Mouse (Mus musculus) spleen, postnatal 10 days (tissue): ENCODE measurements around the gene Senp8.
"Not testable (repeated sequence)": the region's sequence is repeated elsewhere in the genome, so short reads cannot be mapped to it uniquely, and the experiment has no call there.

ENCODE experiments used
- DNase-seq, 2 experiments: peaks; one replicate each; pipeline ENCODE4 v3.0.0; 2021 to 2022; ENCODE audit warnings: low spot score in 2 of 2

Gene Senp8

DNA sequence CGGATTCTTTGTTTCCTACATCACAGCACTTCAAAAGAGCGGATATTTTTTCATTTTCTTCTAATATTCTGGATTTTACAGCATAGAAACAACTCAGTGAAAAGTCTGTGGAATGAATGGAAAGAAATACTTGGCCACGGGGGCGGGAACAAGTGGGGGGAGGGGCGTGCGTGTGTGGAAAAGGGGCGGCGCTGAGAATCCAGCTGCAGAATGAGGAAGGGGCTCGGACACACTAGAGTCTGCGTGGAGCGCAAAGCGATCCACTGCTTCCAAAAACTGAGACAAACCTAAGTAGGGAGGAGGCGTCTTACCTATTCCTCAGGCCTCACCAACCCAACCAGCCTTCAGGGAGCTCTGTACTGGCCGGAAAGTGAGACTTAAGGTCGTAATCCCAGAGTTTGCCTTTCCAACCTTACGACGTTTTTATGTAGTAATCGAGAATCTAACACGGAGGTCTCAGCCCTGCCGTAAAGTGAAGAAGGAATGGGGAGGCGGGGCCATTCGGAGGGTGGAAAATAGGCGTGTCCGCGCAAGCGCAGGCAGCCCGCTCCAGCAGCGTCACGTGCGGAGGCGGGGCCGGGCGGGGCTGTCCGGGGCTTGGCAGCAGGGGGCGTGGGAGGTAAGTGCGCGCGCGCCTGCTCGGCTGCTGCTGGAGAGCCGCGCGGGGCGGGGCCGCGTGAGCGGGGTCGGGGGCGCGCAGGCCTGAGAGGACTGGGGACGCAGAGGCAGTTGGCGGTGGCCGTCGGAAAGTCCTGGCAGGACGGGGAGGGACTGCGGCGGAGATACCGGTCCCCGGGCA lies at the start of gene Senp8, which contains the start of gene Myo9a:
Senp8 (minus strand) TSS at position 444 of the 799 bp plus-strand sequence.
Myo9a (plus strand) TSS at position 630 of the 799 bp plus-strand sequence.
- peak; percentile 99 to 100 for DNase-seq

DNA sequence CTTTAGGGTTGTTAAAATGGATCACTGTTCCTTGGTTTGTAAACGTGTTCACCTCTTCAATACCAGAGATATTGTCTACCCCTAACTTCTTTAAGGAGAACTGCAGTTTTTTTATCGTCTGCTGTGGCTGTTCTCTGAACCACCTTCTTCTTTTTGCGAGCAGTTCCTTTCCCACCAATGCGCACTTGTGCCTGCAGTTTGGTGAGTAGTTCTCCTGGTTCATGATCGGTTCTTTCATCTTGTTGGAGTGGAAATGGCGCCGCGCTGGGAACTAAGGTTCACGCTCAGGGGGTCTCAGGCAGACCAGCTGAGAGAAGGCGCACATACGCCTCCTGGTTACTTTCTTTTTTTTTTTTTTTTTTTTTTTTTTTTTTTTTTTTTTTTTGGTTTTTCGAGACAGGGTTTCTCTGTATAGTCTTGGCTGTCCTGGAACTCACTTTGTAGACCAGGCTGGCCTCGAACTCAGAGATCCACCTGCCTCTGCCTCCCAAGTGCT lies 16.5 kb upstream of the Senp8 start:
- not testable (repeated sequence) for DNase-seq

- no peak for DNase-seq
These were observed 10.0 kb upstream of the Senp8 start for GRCm38 (mm10) chr9:59760515-59760914.

GRCm38 (mm10) chr9:59757016-59757415 lies 6.5 kb upstream of the Senp8 start:
- DNase-seq, result not testable (repeated sequence)

- DNase-seq, result no peak
These were observed 4.7 kb upstream of the Senp8 start for GRCm38 (mm10) chr9:59755199-59755598.

GRCm38 (mm10) chr9:59751966-59752365 lies 1.5 kb upstream of the Senp8 start:
- DNase-seq, result no peak

DNA sequence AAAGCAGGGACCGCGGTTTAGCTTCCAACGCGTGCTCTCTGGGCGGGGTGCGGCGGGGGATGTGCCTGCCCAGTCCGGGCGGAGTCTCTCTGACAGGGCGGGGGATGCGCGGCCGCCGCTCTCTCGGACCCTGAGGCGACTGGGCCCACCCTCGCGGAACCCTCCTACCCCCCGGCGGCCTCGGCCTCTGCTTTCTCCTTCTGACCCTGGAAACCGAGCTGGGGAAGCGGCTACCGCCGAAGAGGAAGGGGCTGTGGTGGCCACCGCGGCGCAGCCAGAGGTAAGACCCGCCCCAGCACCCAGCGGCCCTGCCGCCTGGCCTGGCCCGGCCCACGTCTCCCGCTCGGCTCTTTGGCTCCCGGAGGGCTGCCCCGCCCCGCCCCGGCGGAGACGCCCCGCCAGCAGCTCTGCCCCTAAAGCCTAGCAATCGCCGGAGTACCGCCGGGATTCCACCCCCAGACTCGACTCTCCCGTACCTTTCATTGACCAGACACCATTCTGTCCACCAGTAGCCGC lies 614 bp upstream of the Senp8 start:
- DNase-seq, result peak; percentile 90 to 95

DNA sequence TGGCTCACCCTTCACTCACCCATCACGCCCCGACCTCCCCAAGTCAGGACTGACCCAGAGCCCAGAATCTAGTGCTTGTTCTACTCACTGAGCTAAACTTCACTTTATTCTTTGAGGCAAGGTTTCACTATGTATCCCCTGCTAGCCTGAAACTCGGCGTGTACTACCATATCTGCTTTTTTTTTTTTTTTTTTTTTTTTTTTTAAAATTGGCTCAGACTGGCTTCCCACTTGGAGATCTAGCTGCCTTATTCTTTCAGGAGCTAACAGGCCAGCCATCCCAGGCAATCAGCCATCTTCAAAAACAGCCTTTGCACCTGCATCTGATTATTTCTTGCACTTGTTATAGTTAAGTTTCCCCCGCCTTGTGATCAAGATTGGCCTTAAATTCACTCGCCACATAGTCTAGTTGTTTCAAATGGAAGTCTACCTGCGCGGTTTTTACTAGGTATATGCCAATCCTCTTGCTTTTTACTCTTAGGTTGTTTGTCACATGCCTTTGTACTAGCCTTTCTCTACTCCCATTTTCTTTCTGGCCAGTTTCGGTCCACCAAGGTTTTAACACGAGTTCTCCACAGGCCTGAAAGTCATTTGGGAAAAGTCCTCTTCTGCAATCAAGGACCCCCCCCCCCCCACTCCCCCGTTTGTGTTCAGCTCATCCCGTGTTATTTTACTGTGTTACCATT lies 787 bp downstream of the Senp8 start:
- no peak for DNase-seq

DNA sequence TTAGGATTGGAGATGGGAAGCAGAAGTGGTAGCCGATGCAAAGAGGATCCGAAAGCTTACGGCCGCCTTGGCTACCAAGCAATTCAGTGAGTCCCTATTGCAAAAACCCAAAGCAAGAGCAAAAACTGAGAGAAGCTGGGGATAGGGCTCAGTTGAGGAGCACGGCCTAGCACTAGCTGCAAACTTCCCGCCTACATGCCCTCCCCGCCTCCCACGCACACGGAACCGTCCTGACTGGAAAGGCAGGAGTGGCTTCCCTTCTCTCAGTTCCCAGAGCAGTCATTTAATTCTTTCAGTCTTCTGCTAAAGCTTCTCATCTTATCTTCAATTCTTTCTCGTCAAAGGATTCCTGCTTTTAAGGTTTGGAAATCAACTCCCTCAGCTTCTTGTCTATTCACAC lies 1.5 kb downstream of the Senp8 start:
- peak in 1 of 2 experiments; percentile 21 for DNase-seq

- DNase-seq, result no peak
These were observed 2.1 kb downstream of the Senp8 start for GRCm38 (mm10) chr9:59748387-59748786.

- no peak for DNase-seq
These were observed 6.6 kb downstream of the Senp8 start for GRCm38 (mm10) chr9:59743903-59744302.

- no peak for DNase-seq
These were observed 9.9 kb downstream of the Senp8 start for GRCm38 (mm10) chr9:59740593-59740992.

GRCm38 (mm10) chr9:59735394-59735793 lies 15.1 kb downstream of the Senp8 start:
- DNase-seq, result no peak

GRCm38 (mm10) chr9:59733075-59733474 lies 17.4 kb downstream of the Senp8 start:
- DNase-seq, result no peak

- DNase-seq, result no peak
These were observed 19.4 kb downstream of the Senp8 start for GRCm38 (mm10) chr9:59731136-59731535.

- DNase-seq, result no peak
These were observed 22.8 kb downstream of the Senp8 start for GRCm38 (mm10) chr9:59727569-59728286.

DNA sequence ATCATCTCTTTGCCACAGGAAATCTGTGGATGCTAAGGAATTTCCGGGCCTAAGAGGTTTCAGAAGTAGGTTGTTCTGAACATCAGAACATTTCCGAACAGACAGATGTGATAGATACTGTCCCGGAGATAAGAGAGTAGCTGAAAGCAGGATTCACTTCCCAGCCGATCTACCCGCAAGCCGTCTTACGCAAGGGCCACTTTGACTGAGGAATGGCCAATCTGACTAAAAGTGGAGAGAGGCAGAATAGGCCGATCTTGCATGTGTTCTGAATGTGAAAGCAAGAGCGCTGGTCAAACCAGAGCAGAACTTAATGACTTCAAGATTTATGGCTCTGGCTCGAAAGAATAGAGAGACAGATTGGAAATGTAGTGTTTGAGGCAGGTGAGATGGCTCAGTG lies 25.0 kb downstream of the Senp8 start:
- no peak for DNase-seq

DNA sequence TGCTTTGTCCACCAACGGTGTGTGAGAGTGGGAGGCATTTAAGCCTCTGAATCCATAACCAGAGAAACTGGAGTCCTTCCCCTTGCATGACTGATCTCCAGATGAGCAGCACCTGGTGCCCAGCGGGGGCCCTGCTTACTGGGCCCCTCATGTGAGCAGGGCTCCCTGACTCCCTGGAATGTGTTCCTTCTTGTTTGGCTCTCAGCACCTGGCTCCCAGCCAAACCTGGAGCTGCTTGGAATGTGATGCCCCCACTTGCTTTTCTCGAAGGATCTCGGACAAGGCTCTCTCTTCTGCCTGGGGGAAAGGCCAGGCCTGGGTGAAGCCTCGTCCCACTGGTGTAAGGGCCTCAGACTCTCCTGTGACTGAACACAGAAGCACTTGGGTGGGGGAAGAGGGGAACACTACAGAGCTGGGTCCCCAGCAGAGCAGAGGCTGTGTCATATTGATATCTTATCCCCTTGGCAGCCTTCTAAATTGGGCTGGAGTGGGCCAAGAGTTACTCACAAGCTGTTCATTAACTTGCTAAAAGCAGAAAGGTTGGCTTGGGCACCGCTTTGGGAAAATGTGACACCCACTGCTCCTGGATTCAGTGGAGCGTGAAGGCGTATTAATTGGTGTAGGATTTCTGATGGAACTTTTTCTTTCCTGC lies 26.6 kb downstream of the Senp8 start:
- DNase-seq, result no peak

- peak; percentile 38 to 69 for DNase-seq
These were observed 27.3 kb downstream of the Senp8 start for GRCm38 (mm10) chr9:59723096-59723657.

GRCm38 (mm10) chr9:59721144-59721543 lies 29.4 kb downstream of the Senp8 start:
- DNase-seq, result no peak

GRCm38 (mm10) chr9:59718237-59718636 lies 32.3 kb downstream of the Senp8 start:
- no peak for DNase-seq
